Comparison of ENCODE assay signal across 8 mouse cellular contexts in the genomic region with DNA sequence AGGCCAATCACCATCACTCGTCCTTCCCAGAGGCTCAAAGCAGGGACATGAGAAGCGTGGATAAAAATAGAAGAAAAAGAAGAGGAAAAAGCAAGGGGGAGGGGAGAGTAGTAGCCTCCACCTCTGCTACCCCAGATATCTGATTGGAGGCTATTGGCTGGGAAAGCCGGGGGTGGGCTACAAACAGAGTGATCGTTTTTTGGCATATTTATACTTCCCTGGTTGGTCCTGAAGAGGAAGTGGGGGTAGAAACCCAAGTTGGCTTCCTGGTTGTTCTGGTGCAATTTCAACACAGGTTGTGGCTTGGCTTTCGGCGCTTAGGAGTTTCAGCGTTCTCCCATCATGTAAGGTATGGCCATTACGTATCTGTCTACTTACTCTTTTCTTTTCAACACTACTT. TPM values are rescaled to one million over a fixed set of nuclear protein-coding genes. Genes with fewer than 3 reads are reported as not detected.
DNase-seq lines count a peak whose midpoint lies in the region; ATAC-seq and TF ChIP-seq lines count a peak whose summit lies in the region.

A gene (plus strand): TSS at position 234 of the 400 bp plus-strand sequence.

- peaks cover 17% of the 10 kb centered on the region for H3K4me1 ChIP-seq in intestine, embryonic 15.5 days (replicated peaks)
- no peaks in the 10 kb centered on the region for H3K4me1 ChIP-seq in lung, postnatal 0 days (ENCODE audit: insufficient read depth, low read depth, low read length)

- peak within 1 kb of the TSS; percentile 80 for H3K4me2 ChIP-seq in intestine, embryonic 15.5 days (replicated peaks)
- H3K4me2 ChIP-seq in lung, postnatal 0 days (replicated peaks; ENCODE audit: low read depth, low read length), result peak within 1 kb of the TSS; percentile 85

- no peak for TF ChIP-seq EP300 in lung, postnatal 0 days (IDR thresholded peaks at IDR 0.05)

- TF ChIP-seq POLR2A in brain, embryonic 14.5 days (IDR thresholded peaks at IDR 0.05; ENCODE audit: borderline replicate concordance, extremely low read depth, insufficient read depth, insufficient read length, poor library complexity, severe bottlenecking), result no peak

- 6% methylated on average over 8 of the region's 8 CpGs for WGBS in intestine, embryonic 15.5 days
- 5% methylated on average over 8 of the region's 8 CpGs for WGBS in lung, postnatal 0 days

- H3K27ac ChIP-seq in intestine, embryonic 15.5 days, result peak within 1 kb of the TSS; percentile 95
- H3K27ac ChIP-seq in lung, postnatal 0 days (ENCODE audit: low read length), result peak within 1 kb of the TSS; percentile 78

- ATAC-seq in intestine, embryonic 15.5 days, result peak; percentile 26; the same call in 1 of the 2 replicates
- ATAC-seq in lung, postnatal 0 days, result peak; percentile 24

- H3K27me3 ChIP-seq in intestine, embryonic 15.5 days (replicated peaks), result no peaks in the 10 kb centered on the region
- H3K27me3 ChIP-seq in lung, postnatal 0 days (replicated peaks; ENCODE audit: insufficient read depth, low read length), result no peaks in the 10 kb centered on the region

- H3K4me3 ChIP-seq in intestine, embryonic 15.5 days (replicated peaks), result peak within 1 kb of the TSS; percentile 79
- H3K4me3 ChIP-seq in lung, postnatal 0 days (ENCODE audit: low read depth, low read length), result peak within 1 kb of the TSS; percentile 67

- no peaks in the 10 kb centered on the region for H3K9me3 ChIP-seq in intestine, embryonic 15.5 days
- no peaks in the 10 kb centered on the region for H3K9me3 ChIP-seq in lung, postnatal 0 days (ENCODE audit: low read length)

- peak within 1 kb of the TSS; percentile 83 for H3K9ac ChIP-seq in intestine, embryonic 15.5 days
- peak within 1 kb of the TSS; percentile 55 for H3K9ac ChIP-seq in lung, postnatal 0 days (replicated peaks; ENCODE audit: low read depth)

- no peak for DNase-seq in layer of hippocampus, adult 18-20 months (ENCODE audit: low spot score in 2 of 2)
- DNase-seq in layer of hippocampus, adult 11-12 months (ENCODE audit: low spot score), result no peak
- peak; percentile 25 for DNase-seq in brain, embryonic 14.5 days (ENCODE audit: low read depth)
- no peak for DNase-seq in gastrocnemius, postnatal 4 days (ENCODE audit: low spot score in 2 of 2)
- peak; percentile 42 for DNase-seq in lung, postnatal 0 days (ENCODE audit: low spot score)
- peak; percentile 13 for DNase-seq in skeletal muscle tissue, adult 2 months (ENCODE audit: low read depth, low spot score)
- no peak for DNase-seq in right cerebral cortex, postnatal 4 days

- no peak for TF ChIP-seq CTCF in brain, embryonic 14.5 days (IDR thresholded peaks at IDR 0.05; ENCODE audit: borderline replicate concordance, extremely low read depth, insufficient read depth, insufficient read length)
- no peak for TF ChIP-seq CTCF in lung, postnatal 0 days (IDR thresholded peaks at IDR 0.05)

- H3K36me3 ChIP-seq in intestine, embryonic 15.5 days, result peaks cover 3% of the 10 kb centered on the region
- H3K36me3 ChIP-seq in lung, postnatal 0 days (ENCODE audit: insufficient read depth, low read length), result no peaks in the 10 kb centered on the region

RNA-seq across cellular contexts. Expression of the gene that starts here (rescaled TPM):
- total RNA-seq in layer of hippocampus, adult 18-20 months (2021), result 10 to 100 TPM; 37.7 to 40.9 TPM
- 39.4 and 56.3 TPM in 2 replicates for polyA plus RNA-seq in brain, embryonic 14.5 days (2012; rRNA removed)
- total RNA-seq in gastrocnemius, postnatal 4 days (2021), result 10 to 100 TPM; 27.1 to 30.4 TPM
- polyA plus RNA-seq in intestine, embryonic 15.5 days (2015; fragmentation: Nextera tagmentation; extraction: Ambion mirVana), result 33.3 and 37.2 TPM in 2 replicates
- polyA plus RNA-seq in lung, postnatal 0 days (2015; fragmentation: Nextera tagmentation; extraction: Ambion mirVana), result 29.6 and 30.3 TPM in 2 replicates

Comparison
In these comparisons a context has a peak if more than half of its experiments do, and no peak if none do; other contexts are left out.
1. DNase-seq: peak in brain, embryonic 14.5 days (single experiment), lung, postnatal 0 days (single experiment) and skeletal muscle tissue, adult 2 months (single experiment); none in layer of hippocampus, adult 18-20 months (0 of 2), layer of hippocampus, adult 11-12 months (single experiment), gastrocnemius, postnatal 4 days (0 of 2) and right cerebral cortex, postnatal 4 days (single experiment).